Mouse (Mus musculus): Measurements from ENCODE around the gene Col18a1. TPM values are rescaled to one million over a fixed set of nuclear protein-coding genes. Genes with fewer than 3 reads are reported as not detected.
"Not testable (repeated sequence)": the region's sequence is repeated elsewhere in the genome, so short reads cannot be mapped to it uniquely, and the experiment has no call there.

Gene Col18a1
- total RNA-seq, 2 experiments from 2014 or later = 96.8 to 99.4 TPM

DNA sequence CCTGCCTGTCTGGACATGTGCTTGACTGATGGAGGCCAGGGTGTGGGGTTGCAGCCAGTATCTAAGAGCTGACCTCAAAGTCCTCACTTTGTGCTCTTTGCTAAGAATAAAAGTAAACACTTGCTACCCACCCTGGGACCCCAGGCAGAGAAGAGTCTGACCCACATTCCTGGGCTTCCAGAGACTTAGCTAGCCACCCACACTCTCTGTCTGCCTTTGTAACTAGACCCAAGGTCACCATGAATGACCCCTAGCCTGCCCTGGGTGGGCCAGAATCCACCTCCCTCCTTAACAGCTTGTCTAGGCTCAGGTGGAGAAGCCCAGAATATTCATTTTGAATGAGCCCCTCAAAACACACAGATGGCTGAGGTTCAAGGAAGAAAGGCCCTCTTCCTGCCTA, 28.0 kb downstream of the Col18a1 start:
- DNase-seq (ENCODE audit: low spot score in 2 of 2) = no peak

DNA sequence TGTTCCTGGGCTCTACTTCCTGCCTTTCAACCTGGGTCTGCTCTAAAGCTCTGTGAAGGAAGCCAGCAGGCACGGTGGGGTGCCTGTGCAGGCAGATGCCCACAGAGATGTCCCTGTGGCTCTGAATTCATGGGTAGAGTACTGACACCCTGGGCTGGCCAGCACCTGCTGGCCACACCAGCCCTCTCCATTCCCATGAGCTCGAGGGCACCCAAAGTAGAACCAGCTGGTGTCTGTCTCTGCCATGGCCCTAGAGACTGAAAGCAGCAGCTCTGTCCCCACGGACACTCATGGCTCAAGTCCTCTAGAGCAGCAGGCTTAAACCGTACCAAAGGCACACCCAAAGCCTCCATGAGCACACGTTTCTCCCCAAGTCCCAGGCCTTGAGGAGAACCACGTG, 30.1 kb downstream of the Col18a1 start:
- no peak for DNase-seq (ENCODE audit: low spot score in 2 of 2)

GRCm38 (mm10) chr10:77135274-77135829, 31.0 kb downstream of the Col18a1 start:
- DNase-seq (ENCODE audit: low spot score in 2 of 2) = no peak

DNA sequence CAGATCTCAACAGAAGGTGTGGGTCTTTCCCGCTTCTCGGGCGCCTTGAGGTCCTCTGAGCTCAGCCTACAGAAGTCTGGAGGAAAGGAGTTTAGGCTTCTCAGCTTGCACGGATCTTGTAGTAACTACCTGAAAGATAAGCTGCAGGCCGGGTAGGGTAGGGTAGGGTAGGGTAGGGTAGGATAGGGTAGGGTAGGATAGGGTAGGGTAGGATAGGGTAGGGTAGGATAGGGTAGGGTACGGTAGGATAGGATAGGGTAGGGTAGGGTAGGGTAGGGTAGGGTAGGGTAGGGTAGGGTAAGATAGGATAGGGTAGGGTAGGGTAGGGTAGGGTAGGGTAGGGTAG, 31.6 kb downstream of the Col18a1 start:
- not testable (repeated sequence) for DNase-seq (ENCODE audit: low spot score in 2 of 2)

GRCm38 (mm10) chr10:77133951-77134806, 32.2 kb downstream of the Col18a1 start:
- no peak for DNase-seq (ENCODE audit: low spot score in 2 of 2)

DNA sequence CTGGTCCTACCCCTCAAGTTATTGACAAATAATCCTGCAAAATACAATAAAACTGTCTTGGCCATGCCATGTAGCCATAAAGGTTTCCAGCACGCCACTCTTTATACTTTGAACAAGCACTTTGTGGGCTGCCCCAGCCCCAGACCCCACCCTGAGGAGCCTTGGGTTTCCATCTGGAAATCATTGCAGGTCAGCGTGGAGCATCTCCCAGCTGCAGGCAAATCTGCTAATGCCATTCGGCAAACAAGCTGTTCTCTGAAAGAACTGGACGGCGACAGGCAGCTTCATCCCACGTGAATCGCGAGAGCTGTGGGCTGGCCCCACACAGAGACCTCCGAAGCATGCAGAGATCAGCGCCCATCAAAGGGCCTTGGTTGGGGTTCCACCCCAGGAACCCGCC, 34.2 kb downstream of the Col18a1 start:
- no peak for DNase-seq (ENCODE audit: low spot score in 2 of 2)

DNA sequence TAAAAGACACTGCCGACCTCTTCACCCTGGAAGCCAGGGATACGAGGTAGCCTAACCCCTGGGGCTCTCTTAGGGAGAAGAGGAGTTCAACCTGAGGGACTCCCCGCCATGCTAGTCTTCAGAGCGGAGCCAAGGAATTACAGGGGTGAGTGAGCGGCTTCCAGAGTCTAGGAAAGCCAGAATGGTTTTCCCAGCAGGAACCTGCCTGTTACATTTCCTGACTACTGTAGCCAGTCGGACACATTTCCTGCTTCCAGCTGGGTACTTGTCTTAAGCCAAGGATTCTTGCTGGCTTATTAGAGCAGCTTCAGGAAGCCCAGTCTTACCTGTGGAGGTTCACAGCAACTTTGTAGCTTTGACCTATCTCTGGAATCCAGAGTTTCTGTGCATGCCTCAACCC, 34.8 kb downstream of the Col18a1 start:
- DNase-seq (ENCODE audit: low spot score in 2 of 2) = no peak

- DNase-seq (ENCODE audit: low spot score in 2 of 2) = peak; percentile 76 to 82
Observed at GRCm38 (mm10) chr10:77130561-77131240, 35.6 kb downstream of the Col18a1 start.

DNA sequence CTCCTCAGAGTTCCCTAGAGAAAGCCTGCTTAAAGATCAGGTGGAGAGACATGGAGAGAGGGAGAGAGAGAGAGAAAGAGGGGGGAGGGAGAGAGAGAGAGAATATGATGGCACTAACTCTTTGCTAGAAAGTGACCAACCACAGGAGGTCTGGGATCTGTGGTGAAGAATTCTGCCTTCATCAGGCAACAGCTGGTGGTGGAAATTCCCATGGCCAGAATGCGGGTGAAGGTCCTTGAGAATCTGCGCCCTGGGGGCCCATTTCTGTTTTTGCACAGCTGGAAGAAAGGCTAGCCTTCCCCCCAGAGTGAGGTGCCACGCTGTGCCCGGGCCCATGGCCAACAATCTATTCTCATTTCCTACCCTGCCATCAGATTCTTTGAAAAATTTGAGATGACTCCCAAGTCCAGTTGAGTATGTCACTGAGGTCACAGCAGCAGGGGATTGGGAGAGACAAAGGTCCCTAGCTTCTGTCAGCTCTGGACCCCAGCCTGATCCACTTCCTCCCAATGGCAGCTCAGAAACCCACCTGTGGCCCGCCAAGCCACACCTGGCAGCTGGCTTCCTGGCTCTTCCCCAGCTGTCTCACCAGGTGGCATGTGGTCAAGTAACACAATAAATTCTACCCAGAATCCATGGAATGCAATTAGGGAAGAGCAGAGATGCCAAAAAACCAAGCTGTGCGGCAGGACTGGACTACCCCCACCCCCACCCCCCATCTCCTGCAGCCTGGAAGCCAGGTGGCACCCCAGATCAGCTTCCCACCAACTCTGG, 36.5 kb downstream of the Col18a1 start:
- no peak for DNase-seq (ENCODE audit: low spot score in 2 of 2)

DNA sequence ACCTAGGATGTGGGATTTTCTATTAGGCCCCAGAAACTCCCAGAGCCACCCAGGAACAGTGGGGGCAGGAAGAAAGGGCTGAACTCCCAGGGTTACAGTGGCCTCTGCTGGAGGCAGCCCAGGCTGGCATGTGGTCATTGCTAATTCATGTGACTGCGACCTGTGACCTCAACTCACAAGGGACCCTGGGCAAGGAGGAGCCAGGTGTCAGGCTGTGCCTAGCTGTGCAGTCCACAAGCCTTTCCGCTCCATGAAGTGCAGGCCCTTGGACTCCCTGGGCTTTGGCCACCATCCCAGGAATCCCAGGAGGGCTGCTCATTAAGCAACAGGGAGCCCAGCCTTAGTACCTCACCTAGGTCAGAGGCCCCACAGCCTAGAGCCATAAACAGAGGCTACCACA, 38.4 kb downstream of the Col18a1 start:
- no peak for DNase-seq (ENCODE audit: low spot score in 2 of 2)

GRCm38 (mm10) chr10:77126590-77126989, 39.8 kb downstream of the Col18a1 start:
- no peak for DNase-seq (ENCODE audit: low spot score in 2 of 2)

DNA sequence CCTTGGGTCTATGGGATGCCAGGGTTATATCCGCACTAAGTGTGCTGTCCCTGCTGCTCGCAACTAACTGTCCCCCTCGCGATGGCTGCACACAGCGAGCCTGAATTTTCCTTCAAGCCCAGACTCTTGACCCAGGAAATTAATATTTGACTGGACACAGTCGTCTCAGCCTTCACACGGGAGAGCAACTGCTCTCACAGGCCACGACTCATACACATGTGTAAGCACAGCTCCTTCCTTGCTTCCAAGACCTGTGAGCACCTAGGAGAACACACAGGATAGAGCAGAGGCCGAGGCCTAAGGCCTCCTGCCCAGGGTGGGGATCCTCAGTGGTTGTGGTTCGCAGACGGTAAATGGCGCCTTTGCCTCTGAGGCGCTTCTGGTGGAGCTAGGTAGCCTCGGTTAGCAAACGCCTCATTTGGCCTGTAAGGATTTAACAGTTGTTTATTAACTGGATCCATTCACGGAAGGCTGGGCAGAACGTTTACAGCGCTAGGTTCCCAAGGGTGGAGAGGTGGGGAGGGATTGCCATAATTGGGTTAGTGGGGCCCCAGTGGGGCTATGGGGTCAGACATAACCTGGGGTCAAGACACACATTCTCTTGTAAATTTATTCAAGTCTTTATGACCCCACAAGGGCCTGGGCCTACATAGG, 41.1 kb downstream of the Col18a1 start:
- no peak for DNase-seq (ENCODE audit: low spot score in 2 of 2)

DNA sequence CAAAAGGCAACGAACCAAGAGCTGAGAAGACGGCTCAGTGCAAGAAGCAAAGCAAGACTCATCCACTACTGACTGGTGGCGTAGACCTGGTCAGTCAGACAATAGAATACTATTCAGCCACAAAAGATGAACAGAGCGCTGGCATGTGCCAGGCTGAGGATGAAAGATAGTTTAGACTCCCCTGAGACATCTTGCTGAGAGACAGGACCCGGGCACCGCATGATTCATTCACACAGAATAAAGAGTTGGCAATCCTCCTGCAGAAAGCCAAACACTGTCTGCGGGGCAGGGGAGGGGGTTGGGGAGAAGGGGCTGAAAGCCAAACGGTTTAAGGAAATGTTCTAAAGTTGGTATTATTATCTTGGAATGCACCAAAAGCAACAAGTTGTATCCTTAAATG, 42.4 kb downstream of the Col18a1 start:
- no peak for DNase-seq (ENCODE audit: low spot score in 2 of 2)

GRCm38 (mm10) chr10:77121287-77122022, 44.9 kb downstream of the Col18a1 start:
- DNase-seq (ENCODE audit: low spot score in 2 of 2) = no peak

DNA sequence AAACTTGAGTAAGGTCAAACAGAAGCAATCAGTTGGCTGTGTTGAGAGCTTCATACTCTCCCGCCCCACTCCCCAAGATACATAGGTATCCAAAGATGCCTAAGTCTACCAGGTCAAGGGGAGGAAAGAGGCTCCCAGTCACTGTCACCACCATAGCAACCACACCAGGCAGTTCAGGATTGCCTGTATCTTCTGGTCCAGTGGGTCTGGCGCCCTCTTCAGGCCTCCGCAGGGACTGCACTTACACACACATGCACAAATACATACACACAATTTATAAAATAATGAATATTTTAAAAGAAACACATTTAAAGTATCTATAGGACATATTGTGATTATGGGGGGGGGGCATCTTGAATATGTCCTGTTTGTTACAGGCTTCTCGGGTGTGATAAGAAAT, 45.8 kb downstream of the Col18a1 start:
- DNase-seq (ENCODE audit: low spot score in 2 of 2) = no peak

DNA sequence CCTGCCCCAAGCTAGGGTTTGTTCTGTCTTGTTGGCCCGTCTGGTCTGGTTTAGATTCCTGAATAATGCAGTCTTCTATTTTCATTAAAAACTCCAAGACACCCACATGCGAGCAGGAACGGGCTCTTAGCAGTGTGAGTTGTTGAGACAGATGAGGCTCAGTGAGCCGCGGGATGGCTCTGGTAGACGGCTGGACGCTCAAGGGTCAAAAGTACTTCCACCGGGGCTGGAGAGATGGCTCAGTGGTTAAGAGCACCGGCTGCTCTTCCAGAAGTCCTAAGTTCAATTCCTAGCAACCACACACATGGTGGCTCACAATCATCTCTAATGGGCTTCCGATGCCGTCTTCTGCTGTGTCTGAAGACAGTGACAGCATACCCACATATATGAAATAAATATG, 46.9 kb downstream of the Col18a1 start:
- no peak for DNase-seq (ENCODE audit: low spot score in 2 of 2)

DNA sequence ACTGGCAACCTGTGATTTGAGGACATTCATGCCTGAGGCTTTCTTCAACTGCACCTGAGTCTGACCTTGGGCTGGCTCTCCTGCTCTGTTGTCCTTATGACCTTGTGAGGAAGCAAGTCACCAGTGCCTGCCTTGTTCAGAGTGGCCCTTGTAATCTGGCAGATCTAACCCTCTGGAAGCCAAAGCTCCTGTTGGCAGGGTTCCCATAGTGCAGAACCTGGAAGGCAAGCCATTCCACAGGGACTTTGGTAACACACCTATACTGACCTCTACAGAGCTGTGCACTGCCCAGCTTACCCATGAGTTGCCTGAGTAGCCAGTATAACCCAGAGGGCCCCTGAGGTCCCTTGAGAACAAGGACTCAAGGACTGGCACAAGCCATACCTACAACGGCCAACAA, 48.0 kb downstream of the Col18a1 start:
- no peak for DNase-seq (ENCODE audit: low spot score in 2 of 2)

DNA sequence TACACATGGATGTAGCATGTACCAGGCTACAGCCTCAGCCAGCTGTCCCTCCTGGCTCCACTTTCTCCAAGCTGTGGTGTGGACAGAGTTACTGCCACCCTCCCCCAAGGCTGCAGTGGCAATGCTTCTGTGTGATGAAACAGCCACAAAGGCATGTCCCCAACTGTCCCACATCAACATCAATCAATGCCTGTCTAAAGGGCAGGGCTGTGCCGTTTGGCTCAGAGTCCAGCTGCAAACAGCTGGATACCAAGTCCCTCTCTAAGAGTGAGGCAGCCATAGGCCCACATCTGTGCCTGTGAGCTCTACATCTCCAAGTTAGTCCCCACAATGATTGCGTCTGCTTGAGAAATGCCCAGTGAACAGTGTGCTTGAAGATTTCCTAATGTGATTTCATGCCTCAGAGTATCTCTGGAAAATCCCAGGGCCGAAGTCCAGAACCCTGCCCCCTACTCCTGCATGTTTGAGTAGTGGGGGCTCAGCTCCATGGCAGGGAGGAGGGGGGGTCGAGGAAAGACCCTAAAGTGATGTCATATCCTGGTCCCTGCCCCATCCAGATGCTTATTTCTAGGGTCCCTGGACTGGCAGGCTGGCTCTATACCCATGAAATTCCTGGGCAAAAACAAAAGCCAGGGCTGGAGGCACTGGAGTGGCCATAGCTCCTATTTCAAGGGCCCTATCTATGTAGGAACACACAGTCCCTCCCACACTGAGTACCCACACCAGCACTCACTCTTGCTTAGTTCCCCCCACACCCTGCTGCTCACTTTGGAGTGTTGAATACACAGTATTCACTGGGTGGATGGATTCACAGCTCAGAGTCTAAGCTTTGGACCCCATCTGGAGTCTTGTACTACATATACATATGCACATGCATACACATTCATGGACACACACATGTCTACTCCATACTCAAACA, 49.6 kb downstream of the Col18a1 start:
- no peak for DNase-seq (ENCODE audit: low spot score in 2 of 2)

DNA sequence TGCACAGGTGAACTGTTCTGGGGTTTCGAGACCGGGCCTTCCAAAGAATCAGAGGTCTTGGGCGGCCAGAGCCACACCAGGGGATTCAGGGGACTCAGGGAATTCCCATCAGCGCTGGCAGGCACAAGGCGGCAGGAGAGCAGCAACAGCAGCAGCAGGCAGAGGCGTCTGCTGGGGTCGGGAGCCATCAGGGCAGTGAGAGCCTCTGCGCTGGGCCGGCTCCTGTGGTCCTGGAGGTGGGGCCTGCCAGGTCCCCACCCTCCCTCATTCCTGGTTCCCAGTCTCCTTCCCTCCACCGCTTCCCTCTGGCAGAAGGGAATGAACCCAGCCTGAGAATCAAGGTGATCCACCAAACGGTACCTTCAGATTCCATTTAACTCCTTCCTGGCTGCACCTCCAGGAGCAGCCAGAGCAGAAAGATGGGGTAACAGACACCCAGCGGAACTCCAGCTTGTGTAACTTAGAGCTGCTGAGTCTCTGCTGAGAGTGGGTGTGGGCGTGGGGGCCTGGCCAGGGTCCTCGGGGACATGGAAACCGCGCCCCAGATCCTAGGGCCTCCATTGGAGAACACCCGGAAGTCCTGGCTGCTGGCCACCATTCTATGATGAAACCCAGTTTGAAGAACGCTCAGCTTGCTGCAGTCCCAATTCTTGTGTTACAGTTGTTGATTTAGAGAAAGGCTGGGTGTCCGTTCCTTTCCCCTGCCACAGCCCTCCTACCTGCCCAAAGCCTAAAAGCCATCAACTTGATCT, 52.7 kb downstream of the Col18a1 start:
- no peak for DNase-seq (ENCODE audit: low spot score in 2 of 2)
